Mouse (Mus musculus): ENCODE measurements around the gene 9930111J21Rik2. TPM values are rescaled to one million over a fixed set of nuclear protein-coding genes. Genes with fewer than 3 reads are reported as not detected.
"Not testable (repeated sequence)": the region's sequence is repeated elsewhere in the genome, so short reads cannot be mapped to it uniquely, and the experiment has no call there.

9930111J21Rik2 gene
- 0.23 and 0.24 TPM in 2 replicates for polyA plus RNA-seq (2016; fragmentation: Nextera tagmentation; extraction: Ambion mirVana)

- H3K36me3 ChIP-seq; H3K27ac ChIP-seq (ENCODE audit: poor library complexity, severe bottlenecking); H3K4me3 ChIP-seq; H3K4me2 ChIP-seq; H3K4me1 ChIP-seq (replicated peaks); ATAC-seq (ENCODE audit: insufficient number of reproducible peaks, low FRiP score); H3K9me3 ChIP-seq (replicated peaks); H3K27me3 ChIP-seq (replicated peaks); H3K9ac ChIP-seq: not testable (repeated sequence)
- 90% methylated on average over 1 of the region's 6 CpGs for WGBS
Measured at GRCm38 (mm10) chr11:49051093-49051891, at the start of gene 9930111J21Rik2. Gene 9930111J21Rik2, minus strand, starts transcription at chr11:49051242.

DNA sequence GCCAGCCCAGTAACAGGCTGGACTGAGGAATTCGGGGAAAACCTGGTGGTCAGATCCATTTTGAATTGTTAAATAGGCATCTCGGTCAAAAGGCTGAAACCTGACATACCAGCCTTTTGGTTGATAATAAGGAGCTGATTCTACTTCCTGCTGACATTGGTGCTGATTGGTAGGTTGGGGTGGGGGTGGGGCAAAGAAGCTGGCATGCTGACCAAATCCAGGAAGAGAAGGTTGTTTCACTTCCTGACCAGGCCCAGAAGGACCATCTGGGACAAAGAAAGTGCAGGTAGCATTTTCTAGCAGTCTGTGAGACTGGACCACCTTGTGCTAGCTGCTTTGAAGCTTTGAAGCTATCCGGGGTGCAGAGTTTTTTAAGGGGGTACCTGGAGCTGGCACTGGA lies 49.4 kb upstream of the 9930111J21Rik2 start:
- Histone ChIP-seq H3K27ac (ENCODE audit: poor library complexity, severe bottlenecking) (no peak overlapping the region), H3K36me3 (no peaks in the 10 kb centered on the region), H3K27me3 (replicated peaks) (no peaks in the 10 kb centered on the region), H3K9ac (no peak overlapping the region), H3K4me2 (no peak overlapping the region), H3K9me3 (replicated peaks) (no peaks in the 10 kb centered on the region), H3K4me1 (replicated peaks) (peaks cover 4% of the 10 kb centered on the region; the same call in 1 of the 2 replicates), H3K4me3 (no peak overlapping the region)
- no peak for ATAC-seq (ENCODE audit: insufficient number of reproducible peaks, low FRiP score)
- 68% methylated on average over 3 of the region's 3 CpGs for WGBS

DNA sequence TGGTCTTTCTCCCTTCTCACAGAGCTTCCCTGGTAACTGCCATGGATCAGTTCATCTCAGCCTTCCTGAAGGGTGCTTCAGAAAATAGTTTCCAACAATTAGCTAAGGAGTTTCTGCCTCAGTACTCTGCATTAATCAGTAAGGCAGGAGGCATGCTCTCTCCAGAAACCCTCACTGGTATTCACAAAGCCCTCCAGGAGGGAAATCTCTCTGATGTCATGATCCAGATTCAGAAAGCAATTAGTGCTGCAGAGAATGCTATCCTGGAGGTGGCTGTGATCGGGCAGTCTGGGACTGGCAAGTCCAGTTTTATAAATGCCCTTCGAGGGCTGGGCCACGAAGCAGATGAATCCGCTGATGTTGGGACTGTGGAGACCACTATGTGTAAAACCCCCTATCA lies 44.3 kb upstream of the 9930111J21Rik2 start:
- H3K9ac ChIP-seq: no peak overlapping the region
- H3K9me3 ChIP-seq (replicated peaks): no peaks in the 10 kb centered on the region
- WGBS: 86% methylated on average over 4 of the region's 4 CpGs
- no peaks in the 10 kb centered on the region for H3K36me3 ChIP-seq
- no peak overlapping the region for H3K4me3 ChIP-seq
- H3K27ac ChIP-seq (ENCODE audit: poor library complexity, severe bottlenecking): no peak overlapping the region
- H3K4me1 ChIP-seq (replicated peaks): no peaks in the 10 kb centered on the region
- no peak overlapping the region for H3K4me2 ChIP-seq
- H3K27me3 ChIP-seq (replicated peaks): no peaks in the 10 kb centered on the region
- ATAC-seq (ENCODE audit: insufficient number of reproducible peaks, low FRiP score): no peak

GRCm38 (mm10) chr11:49093861-49094660 lies 43.0 kb upstream of the 9930111J21Rik2 start:
- Histone ChIP-seq H3K4me1 (replicated peaks) (no peaks in the 10 kb centered on the region), H3K4me2 (no peak overlapping the region), H3K9ac (no peak overlapping the region), H3K27ac (ENCODE audit: poor library complexity, severe bottlenecking) (no peak overlapping the region), H3K27me3 (replicated peaks) (no peaks in the 10 kb centered on the region), H3K4me3 (no peak overlapping the region), H3K9me3 (replicated peaks) (no peaks in the 10 kb centered on the region), H3K36me3 (no peaks in the 10 kb centered on the region)
- 79% methylated on average over 6 of the region's 6 CpGs for WGBS
- no peak for ATAC-seq (ENCODE audit: insufficient number of reproducible peaks, low FRiP score)

- Histone ChIP-seq H3K9me3 (replicated peaks) (no peaks in the 10 kb centered on the region), H3K4me3 (no peak overlapping the region), H3K4me1 (replicated peaks) (0 out of 2 replicates have a peak, but pooled peaks cover 6% of the 10 kb centered on the region), H3K36me3 (no peaks in the 10 kb centered on the region), H3K4me2 (no peak overlapping the region), H3K27ac (ENCODE audit: poor library complexity, severe bottlenecking) (no peak overlapping the region), H3K27me3 (replicated peaks) (no peaks in the 10 kb centered on the region), H3K9ac (no peak overlapping the region)
- no peak for ATAC-seq (ENCODE audit: insufficient number of reproducible peaks, low FRiP score)
- WGBS: 67% methylated on average over 2 of the region's 2 CpGs
Measured at GRCm38 (mm10) chr11:49092786-49093185, 41.7 kb upstream of the 9930111J21Rik2 start.

DNA sequence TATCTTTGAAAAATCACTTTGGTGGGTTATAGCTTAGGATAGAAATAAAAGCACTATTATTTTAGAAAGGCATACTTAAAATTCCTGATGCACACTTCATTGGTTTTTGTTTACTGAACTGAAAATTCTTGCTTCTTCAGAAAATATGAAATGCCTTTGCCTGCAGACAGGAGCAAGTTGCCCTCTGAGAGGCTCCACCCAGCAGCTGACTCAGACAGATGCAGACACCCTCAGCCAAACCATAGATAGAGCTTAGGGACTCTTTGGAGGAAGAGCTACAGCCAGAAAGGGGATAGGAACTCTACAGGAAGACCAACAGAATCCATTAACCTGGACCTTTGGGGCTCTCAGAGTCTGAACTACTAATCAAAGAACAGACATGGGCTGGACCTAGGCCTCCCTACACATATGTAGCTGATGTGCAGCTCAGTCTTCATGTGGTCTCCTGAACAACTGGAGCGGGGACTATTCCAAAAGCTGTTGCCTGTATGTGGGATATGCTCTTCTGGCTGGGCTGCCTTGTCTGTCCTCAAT lies 41.1 kb upstream of the 9930111J21Rik2 start:
- Histone ChIP-seq H3K4me1 (replicated peaks) (0 out of 2 replicates have a peak, but pooled peaks cover 6% of the 10 kb centered on the region), H3K4me2 (no peak overlapping the region), H3K36me3 (no peaks in the 10 kb centered on the region), H3K9me3 (replicated peaks) (no peaks in the 10 kb centered on the region), H3K27ac (ENCODE audit: poor library complexity, severe bottlenecking) (no peak overlapping the region), H3K27me3 (replicated peaks) (no peaks in the 10 kb centered on the region), H3K4me3 (no peak overlapping the region), H3K9ac (no peak overlapping the region)
- 93% methylated on average over 1 of the region's 1 CpGs for WGBS
- no peak for ATAC-seq (ENCODE audit: insufficient number of reproducible peaks, low FRiP score)

DNA sequence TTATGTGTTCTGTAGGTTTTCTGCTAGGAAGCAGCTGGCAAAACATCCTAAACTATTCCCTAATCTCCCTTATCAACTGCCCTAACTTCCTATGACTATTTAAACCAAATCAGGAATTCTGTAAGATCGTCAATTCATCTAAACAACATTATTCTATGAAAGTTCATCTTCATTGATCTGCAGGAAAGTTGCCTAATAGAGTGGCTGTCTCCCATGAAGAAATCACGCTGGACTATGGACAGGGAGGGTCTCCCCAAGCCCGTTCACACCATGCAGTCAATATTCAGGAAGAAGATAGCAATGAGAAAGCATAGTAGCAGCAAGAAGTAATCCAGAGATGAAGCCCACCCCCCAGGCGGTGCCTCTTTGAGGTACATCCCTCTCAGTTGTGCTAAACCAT lies 40.1 kb upstream of the 9930111J21Rik2 start:
- no peak overlapping the region for H3K4me3 ChIP-seq
- H3K36me3 ChIP-seq: no peaks in the 10 kb centered on the region
- H3K9me3 ChIP-seq (replicated peaks): no peaks in the 10 kb centered on the region
- no peak overlapping the region for H3K4me2 ChIP-seq
- 0 out of 2 replicates have a peak, but pooled peaks cover 6% of the 10 kb centered on the region for H3K4me1 ChIP-seq (replicated peaks)
- no peaks in the 10 kb centered on the region for H3K27me3 ChIP-seq (replicated peaks)
- H3K9ac ChIP-seq: no peak overlapping the region
- ATAC-seq (ENCODE audit: insufficient number of reproducible peaks, low FRiP score): no peak
- 62% methylated on average over 4 of the region's 4 CpGs for WGBS
- H3K27ac ChIP-seq (ENCODE audit: poor library complexity, severe bottlenecking): no peak overlapping the region

- no peak for ATAC-seq (ENCODE audit: insufficient number of reproducible peaks, low FRiP score)
- no peaks in the 10 kb centered on the region for H3K9me3 ChIP-seq (replicated peaks)
- no peaks in the 10 kb centered on the region for H3K36me3 ChIP-seq
- H3K27ac ChIP-seq (ENCODE audit: poor library complexity, severe bottlenecking): no peak overlapping the region
- H3K27me3 ChIP-seq (replicated peaks): no peaks in the 10 kb centered on the region
- no peak overlapping the region for H3K9ac ChIP-seq
- H3K4me2 ChIP-seq: no peak overlapping the region
- H3K4me3 ChIP-seq: no peak overlapping the region
- 83% methylated on average over 5 of the region's 5 CpGs for WGBS
- H3K4me1 ChIP-seq (replicated peaks): 0 out of 2 replicates have a peak, but pooled peaks cover 6% of the 10 kb centered on the region
Measured at GRCm38 (mm10) chr11:49090551-49090950, 39.5 kb upstream of the 9930111J21Rik2 start.

DNA sequence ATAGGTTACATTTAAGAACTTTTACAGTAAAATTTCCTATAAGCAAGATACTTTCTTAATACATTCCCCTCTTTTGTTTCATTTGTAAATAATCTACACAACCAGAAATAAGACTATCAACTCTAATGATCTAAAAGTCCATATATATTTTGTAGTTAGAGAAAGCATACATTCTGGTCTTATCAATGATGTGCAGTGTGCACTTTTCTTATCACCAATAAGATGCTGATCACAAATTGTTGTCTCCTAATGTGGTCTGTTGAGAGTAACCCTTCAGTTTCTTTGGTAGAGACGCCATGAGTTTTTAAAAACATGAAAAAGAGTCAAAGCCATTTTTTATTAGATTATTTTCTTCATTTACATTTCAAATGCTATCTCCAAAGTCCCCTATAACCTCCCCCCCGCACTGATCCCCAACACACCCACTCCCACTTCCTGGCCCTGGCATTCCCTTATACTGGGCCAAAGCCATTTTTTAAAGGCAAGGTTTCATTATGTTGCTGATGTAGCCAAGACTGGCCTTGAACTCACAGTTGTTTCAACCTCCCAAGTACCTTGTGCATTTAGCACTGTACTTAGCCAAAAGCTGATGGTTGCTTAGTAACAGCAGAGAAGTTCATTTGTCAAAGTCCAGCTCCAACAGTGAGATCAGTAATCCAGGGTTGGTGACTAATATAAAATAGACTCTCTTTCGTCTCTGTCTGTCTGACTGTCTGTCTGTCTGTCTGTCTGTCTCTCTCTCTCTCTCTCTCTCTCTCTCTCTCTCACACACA lies 38.9 kb upstream of the 9930111J21Rik2 start:
- H3K27me3 ChIP-seq (replicated peaks): no peaks in the 10 kb centered on the region
- no peak overlapping the region for H3K9ac ChIP-seq
- no peak for ATAC-seq (ENCODE audit: insufficient number of reproducible peaks, low FRiP score)
- no peak overlapping the region for H3K4me2 ChIP-seq
- H3K36me3 ChIP-seq: no peaks in the 10 kb centered on the region
- no peaks in the 10 kb centered on the region for H3K9me3 ChIP-seq (replicated peaks)
- H3K4me3 ChIP-seq: no peak overlapping the region
- 0 out of 2 replicates have a peak, but pooled peaks cover 6% of the 10 kb centered on the region for H3K4me1 ChIP-seq (replicated peaks)
- 78% methylated on average over 3 of the region's 3 CpGs for WGBS
- no peak overlapping the region for H3K27ac ChIP-seq (ENCODE audit: poor library complexity, severe bottlenecking)

GRCm38 (mm10) chr11:49088990-49089652 lies 38.1 kb upstream of the 9930111J21Rik2 start:
- 0 out of 2 replicates have a peak, but pooled peaks cover 9% of the 10 kb centered on the region for H3K4me1 ChIP-seq (replicated peaks)
- no peaks in the 10 kb centered on the region for H3K36me3 ChIP-seq
- no peak for ATAC-seq (ENCODE audit: insufficient number of reproducible peaks, low FRiP score)
- no peak overlapping the region for H3K27ac ChIP-seq (ENCODE audit: poor library complexity, severe bottlenecking)
- 85% methylated on average over 5 of the region's 5 CpGs for WGBS
- no peak overlapping the region for H3K9ac ChIP-seq
- no peak overlapping the region for H3K4me3 ChIP-seq
- H3K9me3 ChIP-seq (replicated peaks): no peaks in the 10 kb centered on the region
- H3K4me2 ChIP-seq: no peak overlapping the region
- H3K27me3 ChIP-seq (replicated peaks): no peaks in the 10 kb centered on the region

All from heart, embryonic 12.5 days (tissue).